Mouse (Mus musculus) ES-E14 (cell line): ENCODE measurements around the gene Stxbp6. TPM values are rescaled to one million over a fixed set of nuclear protein-coding genes. Genes with fewer than 3 reads are reported as not detected.

Experiments
- DNase-seq: peaks from one replicate; pipeline ENCODE4 v3.0.0-alpha.2; 2013; ENCODE audit warnings: low read depth, low spot score
- H3K27ac ChIP-seq: 2 replicates; pipeline ENCODE4 v1.5.1; 2012; ENCODE audit warnings: low read depth, mild to moderate bottlenecking, low read length, moderate library complexity, mixed read lengths; ENCODE audit not compliant: poor library complexity, insufficient read depth, severe bottlenecking
- H3K36me3 ChIP-seq: 2 replicates; pipeline ENCODE4 v1.6.1; 2012; ENCODE audit warnings: mild to moderate bottlenecking, low read length, moderate library complexity, mixed read lengths; ENCODE audit not compliant: control insufficient read depth, poor library complexity, insufficient read depth, severe bottlenecking
- H3K4me1 ChIP-seq, 2 experiments: fragments of 150-350 bp in 1 of 2; sonication (generic) in 1 of 2; 2 replicates each; pipeline ENCODE4 v1.6.1; 2012; ENCODE audit warnings: low read length in 2 of 2, mild to moderate bottlenecking in 1 of 2, mixed read lengths in 1 of 2; ENCODE audit not compliant: control insufficient read depth in 2 of 2, insufficient read depth in 2 of 2, poor library complexity in 1 of 2
- H3K4me3 ChIP-seq, 2 experiments: fragments of 150-350 bp in 1 of 2; sonication (generic) in 1 of 2; 2 replicates each; pipeline ENCODE4 v1.5.1; 2012; ENCODE audit warnings: low read length in 2 of 2, low read depth in 1 of 2, mild to moderate bottlenecking in 1 of 2, mixed read lengths in 1 of 2; ENCODE audit not compliant: insufficient read depth in 1 of 2, poor library complexity in 1 of 2, severe bottlenecking in 1 of 2
- H3K9ac ChIP-seq: 2 replicates; pipeline ENCODE4 v1.6.1; 2012; ENCODE audit warnings: low read depth, mild to moderate bottlenecking, low read length, mixed read lengths; ENCODE audit not compliant: poor library complexity, insufficient read depth, severe bottlenecking
- H3K9me3 ChIP-seq: fragments of 150-350 bp; sonication (generic); 2 replicates; pipeline ENCODE4 v1.6.1; 2012; ENCODE audit warnings: low read depth, mild to moderate bottlenecking, low read length; ENCODE audit not compliant: control insufficient read depth, insufficient read depth
- CHD2 ChIP-seq: IDR thresholded peaks from 2 replicates; pipeline ENCODE4 v1.6.1; 2014; ENCODE audit warnings: mild to moderate bottlenecking, low read depth, low read length, inconsistent platforms
- HCFC1 ChIP-seq: IDR thresholded peaks from 2 replicates; pipeline ENCODE4 v1.6.1; 2012; ENCODE audit warnings: low read length, inconsistent platforms, borderline replicate concordance; ENCODE audit not compliant: insufficient read depth
- MAFK ChIP-seq: IDR thresholded peaks from 2 replicates; pipeline ENCODE4 v1.6.1; 2014; ENCODE audit warnings: mild to moderate bottlenecking, low read depth, low read length, inconsistent platforms; ENCODE audit not compliant: insufficient read depth
- ZC3H11A ChIP-seq: IDR thresholded peaks from 2 replicates; pipeline ENCODE4 v1.6.1; 2012; ENCODE audit warnings: low read depth, mild to moderate bottlenecking, inconsistent platforms, low read length, borderline replicate concordance
- ZNF384 ChIP-seq: IDR thresholded peaks from 2 replicates; pipeline ENCODE4 v1.6.1; 2012; ENCODE audit warnings: low read depth, low read length, inconsistent platforms
- in situ Hi-C, 2 experiments: fragments of 600-800 bp; cut with MboI; formaldehyde crosslinking; loops; one replicate each; pipeline ENCODE4 v1.15.1; 2025; ENCODE audit warnings: low sequenced_read_pairs in 2 of 2, inconsistent platforms in 1 of 2; ENCODE audit not compliant: unreplicated experiment in 2 of 2
- total RNA-seq: library from RNA; depleted of rRNA; stranded (reverse); fragments of 300-350 nt; gene quantifications from 2 replicates; pipeline ENCODE4 v1.2.3, GENCODE M21; 2012

The Stxbp6 gene
- total RNA-seq, 1 experiment = 0.76 TPM

DNA sequence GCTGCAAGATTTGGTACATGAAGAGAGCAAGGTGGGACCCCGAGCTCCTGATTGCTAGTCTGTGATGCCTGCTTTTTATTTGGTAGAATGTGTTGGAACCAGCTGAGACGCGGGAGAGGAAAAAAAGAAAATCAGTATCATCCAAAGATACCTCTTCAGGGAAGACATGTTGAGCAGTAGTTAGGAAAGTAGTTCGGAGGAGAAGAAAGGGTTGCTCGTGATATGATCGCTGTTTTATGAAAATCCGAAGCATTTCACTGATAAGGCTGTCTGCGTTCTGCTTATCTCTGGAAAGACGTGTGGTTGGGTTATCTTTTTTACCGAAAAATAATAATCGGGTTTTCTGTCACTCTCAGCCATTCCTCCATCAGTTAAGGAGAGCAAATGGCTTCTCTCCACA lies 1.1 kb upstream of the Stxbp6 start:
- Histone ChIP-seq H3K4me1 (no peaks in the 10 kb centered on the region), H3K9me3 (no peaks in the 10 kb centered on the region), H3K9ac (no peak overlapping the region), H3K36me3 (no peaks in the 10 kb centered on the region), H3K4me3 (no peak overlapping the region), H3K27ac (no peak overlapping the region)
- TF ChIP-seq ZNF384 = no peak
- TF ChIP-seq CHD2 = no peak
- no peak for TF ChIP-seq MAFK
- no peak for TF ChIP-seq HCFC1
- no peak for TF ChIP-seq ZC3H11A
- in situ Hi-C loops = no loop called here
- no peak for DNase-seq

DNA sequence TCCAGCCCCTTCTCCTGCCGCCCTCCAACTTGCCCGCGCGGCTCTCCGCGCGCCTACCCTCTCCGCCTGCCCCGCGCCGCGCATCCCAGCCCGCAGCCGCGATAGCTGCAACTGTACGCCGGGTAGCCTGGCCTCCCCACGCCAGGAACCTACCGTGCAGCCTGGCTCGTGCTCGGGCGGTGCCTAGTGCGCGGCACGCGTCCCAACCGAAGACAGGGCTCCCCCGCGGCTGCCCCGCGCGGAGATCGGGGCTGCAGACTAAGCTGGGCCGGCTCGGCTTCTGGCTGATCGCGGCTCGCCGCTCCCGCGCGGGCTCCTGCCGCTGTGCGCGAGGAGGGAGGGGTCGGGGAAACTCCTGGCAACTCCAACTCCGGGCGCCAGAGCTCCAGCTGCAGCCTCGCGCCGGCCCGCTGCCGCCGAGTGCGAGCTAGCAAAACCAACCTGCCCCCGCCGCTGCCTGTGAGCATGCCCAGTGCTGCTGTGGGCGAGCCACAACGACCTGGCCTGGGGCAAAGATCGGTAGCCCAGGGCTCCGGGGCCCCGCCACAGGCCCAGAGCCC lies 387 bp downstream of the Stxbp6 start:
- H3K4me3 ChIP-seq = peak overlapping the region; percentile 75 to 77
- TF ChIP-seq HCFC1 = no peak
- no peak for TF ChIP-seq ZC3H11A
- TF ChIP-seq MAFK = no peak
- no peak for TF ChIP-seq CHD2
- no peak for TF ChIP-seq ZNF384
- H3K27ac ChIP-seq = no peak overlapping the region
- in situ Hi-C loops = no loop called here
- H3K9ac ChIP-seq = peak overlapping the region; percentile 74
- H3K4me1 ChIP-seq = no peaks in the 10 kb centered on the region
- peak; percentile 62 for DNase-seq
- no peaks in the 10 kb centered on the region for H3K9me3 ChIP-seq
- H3K36me3 ChIP-seq = no peaks in the 10 kb centered on the region

DNA sequence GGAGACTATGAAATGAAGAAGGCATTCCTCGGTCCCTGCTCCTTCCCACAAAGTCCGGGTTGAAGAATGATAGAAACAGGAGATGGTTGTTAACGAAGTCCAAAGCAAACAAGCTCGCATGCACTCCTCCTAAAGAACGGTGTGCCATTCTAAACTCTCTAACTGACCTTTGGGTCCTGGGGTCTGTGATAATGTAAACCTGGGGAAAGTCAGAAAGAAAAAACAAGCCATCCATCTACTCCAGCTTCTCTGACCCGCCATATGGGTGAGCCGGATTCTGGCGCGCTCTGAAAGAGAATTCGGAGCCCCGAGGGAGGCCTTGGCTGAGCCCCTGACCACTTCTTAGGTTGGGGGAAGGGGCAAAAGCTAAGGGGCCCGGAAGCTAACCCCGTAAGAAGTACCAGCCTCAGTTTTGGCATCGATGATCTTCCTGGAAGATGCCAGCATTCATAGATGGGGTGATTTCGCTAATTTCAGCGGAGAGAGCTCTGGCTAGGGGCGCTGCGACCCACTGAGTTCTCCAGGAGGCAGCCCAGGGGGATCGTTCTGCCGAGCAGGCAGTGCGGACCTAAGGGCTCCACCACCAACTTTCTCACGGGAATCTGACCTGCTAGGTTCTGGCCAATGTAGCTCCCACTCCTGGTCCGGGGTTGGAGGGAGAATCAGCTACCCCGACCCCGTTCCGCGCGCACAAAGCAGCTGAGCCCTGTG lies 1.0 kb downstream of the Stxbp6 start:
- peak; percentile 17 for DNase-seq
- Histone ChIP-seq H3K4me1 (no peaks in the 10 kb centered on the region), H3K27ac (no peak overlapping the region), H3K4me3 (peak overlapping the region; percentile 75 to 77), H3K36me3 (no peaks in the 10 kb centered on the region), H3K9me3 (no peaks in the 10 kb centered on the region), H3K9ac (peak overlapping the region; percentile 74)
- in situ Hi-C loops = no loop called here
- TF ChIP-seq ZC3H11A = no peak
- no peak for TF ChIP-seq CHD2
- TF ChIP-seq ZNF384 = no peak
- no peak for TF ChIP-seq HCFC1
- TF ChIP-seq MAFK = no peak

- no peaks in the 10 kb centered on the region for H3K9me3 ChIP-seq
- no peak overlapping the region for H3K4me3 ChIP-seq
- H3K4me1 ChIP-seq = no peaks in the 10 kb centered on the region
- DNase-seq = no peak
- H3K36me3 ChIP-seq = no peaks in the 10 kb centered on the region
- no peak overlapping the region for H3K9ac ChIP-seq
- H3K27ac ChIP-seq = no peak overlapping the region
- in situ Hi-C loops = no loop called here
- no peak for TF ChIP-seq HCFC1
- no peak for TF ChIP-seq CHD2
- TF ChIP-seq ZNF384 = no peak
- TF ChIP-seq ZC3H11A = no peak
These were observed 2.3 kb downstream of the Stxbp6 start for GRCm38 (mm10) chr12:45072185-45072584.

DNA sequence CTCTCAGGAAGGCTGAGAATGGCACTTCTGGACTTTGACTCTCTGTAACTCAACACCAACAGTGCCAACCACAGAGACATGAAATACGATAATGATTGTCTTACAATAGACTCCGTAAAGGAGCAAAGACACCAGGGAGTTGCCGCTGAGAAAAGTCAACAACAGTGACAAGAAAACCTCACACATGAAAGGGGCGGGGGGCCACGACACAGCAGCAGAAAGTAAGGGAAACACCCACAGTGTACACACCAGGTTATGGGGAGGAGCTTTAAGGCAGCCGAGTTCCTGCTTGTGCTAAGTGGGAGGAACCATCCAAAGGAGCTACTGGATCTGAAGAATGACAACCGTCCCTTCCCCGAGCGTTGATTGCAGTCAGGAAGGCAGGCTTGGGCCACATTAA lies 4.3 kb downstream of the Stxbp6 start:
- Histone ChIP-seq H3K36me3 (no peaks in the 10 kb centered on the region), H3K9ac (no peak overlapping the region), H3K4me1 (no peaks in the 10 kb centered on the region), H3K27ac (no peak overlapping the region), H3K9me3 (no peaks in the 10 kb centered on the region), H3K4me3 (no peak overlapping the region)
- TF ChIP-seq MAFK = no peak
- no peak for TF ChIP-seq ZC3H11A
- TF ChIP-seq HCFC1 = no peak
- TF ChIP-seq ZNF384 = no peak
- DNase-seq = no peak
- in situ Hi-C loops = no loop called here
